In the genomic region with DNA sequence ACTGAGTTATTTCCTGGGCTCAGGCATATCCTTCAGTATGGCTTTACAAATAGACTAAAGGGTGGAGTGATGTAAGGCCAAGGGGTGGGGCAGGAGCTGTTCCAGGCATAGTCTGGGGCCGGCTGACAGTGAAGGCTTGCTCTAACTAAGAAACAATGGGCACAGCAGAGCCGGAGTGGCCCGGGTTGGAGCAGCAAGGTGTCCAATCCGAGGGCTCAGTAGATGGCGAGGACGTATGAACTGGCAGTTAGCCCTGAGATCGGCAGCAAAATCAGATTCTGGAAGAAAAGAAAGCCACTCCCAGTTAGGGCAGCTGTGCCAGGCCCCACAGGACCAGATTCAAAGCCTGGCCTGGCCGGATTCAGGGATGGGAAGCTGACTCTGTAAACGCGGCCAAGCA, we compare ENCODE assay signal across 8 mouse cellular contexts.
DNase-seq lines count a peak whose midpoint lies in the region; ATAC-seq lines count a peak whose summit lies in the region.
"Had no signal": no experiment of that assay in that cellular context is flagged by ENCODE, and none has a peak within 500 bp of the region (broad histone marks: within the 10 kb centered on the region; RNA-seq: fewer than 3 reads in every experiment).

No protein-coding gene starts in this region.

- peak; percentile 40; the same call in 1 of the 2 replicates for ATAC-seq in hindbrain, embryonic 11.5 days (ENCODE audit: low FRiP score)

- WGBS in hindbrain, embryonic 11.5 days = 53% methylated on average over 10 of the region's 10 CpGs
- 58% methylated on average over 10 of the region's 10 CpGs for WGBS in midbrain, embryonic 10.5 days

- H3K27me3 ChIP-seq in hindbrain, embryonic 11.5 days (ENCODE audit: control insufficient read depth, insufficient read depth, low read length) = no peaks in the 10 kb centered on the region
- peaks cover 40% of the 10 kb centered on the region for H3K27me3 ChIP-seq in midbrain, embryonic 10.5 days (ENCODE audit: low read depth, poor library complexity, severe bottlenecking)

- H3K4me1 ChIP-seq in hindbrain, embryonic 11.5 days (replicated peaks; ENCODE audit: control insufficient read depth, insufficient read depth, low read length) = no peaks in the 10 kb centered on the region
- H3K4me1 ChIP-seq in midbrain, embryonic 10.5 days = peaks cover 22% of the 10 kb centered on the region

- no peak overlapping the region for H3K9ac ChIP-seq in hindbrain, embryonic 11.5 days (ENCODE audit: low read depth, low read length)

- no peaks in the 10 kb centered on the region for H3K9me3 ChIP-seq in hindbrain, embryonic 11.5 days (ENCODE audit: control insufficient read depth, low read length)
- H3K9me3 ChIP-seq in midbrain, embryonic 10.5 days (replicated peaks) = no peaks in the 10 kb centered on the region

- intact Hi-C loops in left cerebral cortex, postnatal 4 days (cut with DNase I) = no loop called here
- intact Hi-C loops in left cerebral cortex, postnatal 10 days (cut with DNase I) = no loop called here

- no peak overlapping the region for H3K27ac ChIP-seq in hindbrain, embryonic 11.5 days (ENCODE audit: low read depth, low read length)
- H3K27ac ChIP-seq in midbrain, embryonic 10.5 days (replicated peaks) = peak overlapping the region; percentile 42; the same call in 1 of the 2 replicates
- H3K27ac ChIP-seq: kidney, postnatal 0 days had no signal

- no peak overlapping the region for H3K4me2 ChIP-seq in hindbrain, embryonic 11.5 days (replicated peaks; ENCODE audit: low read depth, low read length)

- H3K36me3 ChIP-seq in hindbrain, embryonic 11.5 days (ENCODE audit: control insufficient read depth, insufficient read depth, low read length) = no peaks in the 10 kb centered on the region
- no peaks in the 10 kb centered on the region for H3K36me3 ChIP-seq in midbrain, embryonic 10.5 days

- DNase-seq in left cerebral cortex, postnatal 4 days = peak; percentile 85
- DNase-seq in left cerebral cortex, postnatal 10 days (ENCODE audit: extremely low spot score in 1 of 2, low spot score in 2 of 2) = no peak
- DNase-seq in fibroblast of lung, adult 2 months (ENCODE audit: low read depth) = peak; percentile 89
- DNase-seq in hindbrain, embryonic 11.5 days (ENCODE audit: low spot score) = no peak
- no peak for DNase-seq in midbrain, embryonic 10.5 days (ENCODE audit: low spot score)
- DNase-seq in liver = no peak
- no peak for DNase-seq in testis, postnatal 10 days (ENCODE audit: low spot score)

- H3K4me3 ChIP-seq in hindbrain, embryonic 11.5 days (ENCODE audit: low read depth, low read length) = no peak overlapping the region
- no peak overlapping the region for H3K4me3 ChIP-seq in midbrain, embryonic 10.5 days

Comparison
In these comparisons a context has a peak if more than half of its experiments do, and no peak if none do; other contexts are left out.
1. DNase-seq: peak in left cerebral cortex, postnatal 4 days (single experiment) and fibroblast of lung, adult 2 months (single experiment); none in left cerebral cortex, postnatal 10 days (0 of 2), hindbrain, embryonic 11.5 days (single experiment), midbrain, embryonic 10.5 days (single experiment), liver (single experiment) and testis, postnatal 10 days (single experiment).